Mouse (Mus musculus) heart, postnatal 0 days (tissue): Measurements from ENCODE around the gene Vmn2r96. TPM values are rescaled to one million over a fixed set of nuclear protein-coding genes. Genes with fewer than 3 reads are reported as not detected.
"Not testable (repeated sequence)": the region's sequence is repeated elsewhere in the genome, so short reads cannot be mapped to it uniquely, and the experiment has no call there.

ENCODE experiments used
- ATAC-seq: fragments of 200-750 bp; cut with Nextera tagmentation; 2 replicates; pipeline ENCODE4 v1.8.0; 2017; ENCODE audit warnings: low read depth, moderate number of reproducible peaks, moderate library complexity; ENCODE audit not compliant: insufficient read depth
- DNase-seq: peaks from one replicate; pipeline ENCODE4 v3.0.0-alpha.2; 2016; ENCODE audit warnings: low spot score
- H3K27ac ChIP-seq: fragments of 300-500 bp; sonication (generic); 2 replicates; pipeline ENCODE4 v1.5.1; 2014; ENCODE audit warnings: low read depth, mild to moderate bottlenecking
- H3K27me3 ChIP-seq: fragments of 300-500 bp; sonication (generic); 2 replicates; pipeline ENCODE4 v1.6.1; 2014; ENCODE audit warnings: low read length, mixed read lengths; ENCODE audit not compliant: control insufficient read depth, insufficient read depth
- H3K36me3 ChIP-seq: fragments of 300-500 bp; sonication (generic); replicated peaks from 2 replicates; pipeline ENCODE4 v1.6.1; 2014; ENCODE audit warnings: low read length, mixed read lengths; ENCODE audit not compliant: control insufficient read depth, insufficient read depth
- H3K4me1 ChIP-seq: fragments of 300-500 bp; sonication (generic); 2 replicates; pipeline ENCODE4 v1.6.1; 2014; ENCODE audit warnings: antibody characterized with exemption; ENCODE audit not compliant: control insufficient read depth, insufficient read depth
- H3K4me2 ChIP-seq: fragments of 300-500 bp; sonication (generic); 2 replicates; pipeline ENCODE4 v1.6.1; 2014; ENCODE audit warnings: low read depth, mild to moderate bottlenecking, low read length, moderate library complexity
- H3K4me3 ChIP-seq: fragments of 300-500 bp; sonication (generic); 2 replicates; pipeline ENCODE4 v1.5.1; 2014; ENCODE audit warnings: low read depth, low read length
- H3K9ac ChIP-seq: fragments of 300-500 bp; sonication (generic); replicated peaks from 2 replicates; pipeline ENCODE4 v1.6.1; 2014; ENCODE audit warnings: low read depth, low read length, mixed read lengths
- H3K9me3 ChIP-seq: fragments of 300-500 bp; sonication (generic); replicated peaks from 2 replicates; pipeline ENCODE4 v1.6.1; 2016; ENCODE audit warnings: low read length; ENCODE audit not compliant: control insufficient read depth
- CTCF ChIP-seq: IDR thresholded peaks from 2 replicates; pipeline ENCODE4 v1.5.1; 2016; ENCODE audit warnings: antibody characterized with exemption, control low read depth, low read depth
- EP300 ChIP-seq: IDR thresholded peaks from 2 replicates; pipeline ENCODE4 v1.6.1; 2016; ENCODE audit warnings: antibody characterized with exemption, low read depth
- WGBS: fragments of 180-500 bp; shearing (Covaris S2); extraction: QIAGEN DNeasy Blood & Tissue Kit; methylation state at CpG from one replicate; pipeline ENCODE4 v1.1.7; 2014; 5-methylcytosine and 5-hydroxymethylcytosine counted together
- polyA plus RNA-seq: library from polyadenylated mRNA; unstranded; fragments of >200 nt; fragmentation: Nextera tagmentation; extraction: Ambion mirVana; gene quantifications from 2 replicates; pipeline ENCODE4 v1.2.1, GENCODE M21; 2015
- total RNA-seq: library from RNA; depleted of rRNA; stranded (reverse); fragments of >200 nt; gene quantifications from 2 replicates; pipeline ENCODE4 v1.2.3, GENCODE M21; 2014; ENCODE audit warnings: low replicate concordance; rRNA removed

Vmn2r96 gene
- total RNA-seq (not detected in 2 replicates), polyA plus RNA-seq (not detected in 2 replicates)

DNA sequence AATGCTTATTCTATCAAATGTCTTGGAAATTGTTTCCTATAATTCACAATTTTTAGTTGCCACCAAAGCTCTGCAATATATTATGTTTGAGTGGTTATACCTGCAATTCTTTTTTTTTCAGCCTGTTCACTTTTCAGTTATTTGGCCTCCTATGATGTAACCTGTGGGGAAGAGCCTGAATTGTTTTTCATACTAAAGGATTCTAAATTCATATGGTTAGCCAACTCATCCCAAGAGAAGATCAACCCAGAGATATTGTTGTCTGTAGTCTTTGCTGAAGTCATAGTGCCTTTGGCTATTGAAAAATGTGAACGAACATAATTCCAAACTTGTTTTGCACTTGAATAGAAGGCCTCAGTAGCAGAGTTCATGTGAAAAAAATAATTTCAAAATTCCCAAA, at the start of gene Vmn2r96:
TSS of gene Vmn2r96 (plus strand) at position 301 of the 400 bp plus-strand sequence.
- not testable (repeated sequence) for H3K27ac ChIP-seq, DNase-seq, H3K4me3 ChIP-seq, H3K4me2 ChIP-seq, H3K36me3 ChIP-seq, H3K27me3 ChIP-seq, H3K9ac ChIP-seq, ATAC-seq, H3K9me3 ChIP-seq, H3K4me1 ChIP-seq
- WGBS, result 67% methylated on average over 1 of the region's 1 CpGs

DNA sequence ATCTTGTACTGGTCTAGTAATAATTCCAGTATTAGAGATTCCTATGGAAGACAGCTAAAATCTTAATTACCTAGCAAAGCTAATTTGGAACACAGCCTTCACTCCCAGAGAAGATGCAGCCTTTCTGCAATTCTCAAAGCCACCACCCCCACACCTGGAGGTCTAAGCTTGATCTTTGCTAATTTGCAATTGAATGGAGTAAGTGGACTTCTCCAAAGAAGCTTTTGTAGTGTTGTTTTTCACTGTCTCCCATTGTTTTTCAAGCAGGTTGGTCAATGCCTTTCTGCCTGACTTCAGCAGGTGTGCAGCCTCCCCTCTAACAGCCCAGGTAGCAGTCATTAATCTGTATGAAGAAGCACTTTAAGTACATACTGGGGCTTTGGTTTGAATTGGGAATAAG, 49.6 kb upstream of the Vmn2r96 start:
- no peaks in the 10 kb centered on the region for H3K4me1 ChIP-seq
- no peaks in the 10 kb centered on the region for H3K27me3 ChIP-seq
- no peaks in the 10 kb centered on the region for H3K36me3 ChIP-seq
- H3K4me3 ChIP-seq, result no peak overlapping the region
- no peak overlapping the region for H3K4me2 ChIP-seq
- H3K27ac ChIP-seq, result no peak overlapping the region
- ATAC-seq (no peak), DNase-seq (no peak)
- TF ChIP-seq CTCF (no peak), EP300 (no peak)
- peaks cover 19% of the 10 kb centered on the region for H3K9me3 ChIP-seq
- no peak overlapping the region for H3K9ac ChIP-seq

DNA sequence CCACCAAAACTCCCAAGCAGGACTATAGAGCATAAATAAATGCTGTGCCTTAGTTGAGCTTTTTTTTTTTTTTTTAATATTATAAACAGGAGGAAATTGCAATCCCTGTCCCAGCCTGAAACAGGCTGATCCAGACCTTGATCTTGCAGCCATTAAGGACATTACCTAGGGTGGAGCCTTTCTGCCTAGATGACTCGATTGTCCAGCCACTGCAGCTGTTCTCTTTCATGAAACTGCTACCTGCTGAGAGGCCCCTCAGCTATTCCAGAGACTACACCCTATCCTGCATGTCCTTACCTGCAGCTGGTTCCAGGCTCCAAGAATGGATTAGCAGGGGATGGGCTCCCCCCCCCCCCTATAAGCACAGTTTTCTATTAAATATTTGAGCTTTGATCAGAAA, 49.0 kb upstream of the Vmn2r96 start:
- Histone ChIP-seq H3K36me3 (no peaks in the 10 kb centered on the region), H3K27ac (no peak overlapping the region), H3K4me2 (no peak overlapping the region), H3K9me3 (peaks cover 15% of the 10 kb centered on the region), H3K27me3 (no peaks in the 10 kb centered on the region), H3K4me1 (no peaks in the 10 kb centered on the region), H3K4me3 (no peak overlapping the region), H3K9ac (no peak overlapping the region)
- TF ChIP-seq EP300 (no peak), CTCF (no peak)
- 74% methylated on average over 1 of the region's 1 CpGs for WGBS
- ATAC-seq, result no peak
- DNase-seq, result no peak

DNA sequence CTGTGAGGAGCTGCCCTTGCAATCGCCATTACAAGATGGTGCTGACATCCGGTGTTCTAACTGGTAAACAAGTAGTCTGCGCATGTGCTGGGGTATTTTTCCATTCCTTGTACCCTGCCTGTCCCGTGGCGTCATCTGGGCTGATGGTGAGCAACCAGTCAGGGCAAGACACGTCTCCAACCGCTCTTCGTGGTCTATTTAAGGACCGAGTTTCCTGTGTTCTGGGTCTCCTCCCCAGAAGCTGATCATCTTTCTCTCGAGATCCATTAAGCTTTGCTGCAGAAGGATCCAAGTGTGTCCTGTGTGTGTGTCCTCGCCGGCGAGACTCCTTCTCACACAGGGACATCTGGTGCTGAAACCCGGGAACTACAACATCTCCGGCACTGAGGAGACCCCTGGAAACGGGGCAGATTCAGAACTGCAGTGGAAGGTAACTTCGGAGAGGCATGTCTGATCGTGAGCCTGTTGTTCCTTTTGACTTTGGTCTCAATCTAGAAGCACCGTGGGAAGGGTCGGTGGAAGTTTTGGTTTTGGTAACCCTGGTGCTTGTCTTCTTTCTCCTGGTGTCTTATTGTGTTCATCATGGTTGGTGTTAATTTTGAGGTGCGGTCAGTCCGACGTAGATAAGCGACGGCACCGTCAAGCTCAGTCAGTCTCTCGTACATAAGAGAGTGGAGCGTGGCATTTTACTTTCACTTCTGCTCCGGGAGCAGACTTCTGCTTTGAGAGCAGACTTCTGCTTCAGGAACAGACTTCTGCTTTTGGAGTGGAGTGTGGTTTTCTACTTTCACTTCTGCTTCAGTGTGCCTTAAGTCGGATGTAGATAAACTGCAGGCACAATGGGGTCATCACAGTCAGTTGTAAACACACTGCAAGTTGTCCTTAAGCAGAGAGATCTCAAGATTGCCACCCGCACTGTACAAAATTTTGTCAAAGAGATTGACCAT, 14.5 kb upstream of the Vmn2r96 start:
- H3K4me3 ChIP-seq, H3K4me2 ChIP-seq, H3K36me3 ChIP-seq, H3K4me1 ChIP-seq, DNase-seq, H3K27ac ChIP-seq, ATAC-seq, H3K9me3 ChIP-seq, H3K27me3 ChIP-seq, H3K9ac ChIP-seq: not testable (repeated sequence)
- 79% methylated on average over 31 of the region's 31 CpGs for WGBS

DNA sequence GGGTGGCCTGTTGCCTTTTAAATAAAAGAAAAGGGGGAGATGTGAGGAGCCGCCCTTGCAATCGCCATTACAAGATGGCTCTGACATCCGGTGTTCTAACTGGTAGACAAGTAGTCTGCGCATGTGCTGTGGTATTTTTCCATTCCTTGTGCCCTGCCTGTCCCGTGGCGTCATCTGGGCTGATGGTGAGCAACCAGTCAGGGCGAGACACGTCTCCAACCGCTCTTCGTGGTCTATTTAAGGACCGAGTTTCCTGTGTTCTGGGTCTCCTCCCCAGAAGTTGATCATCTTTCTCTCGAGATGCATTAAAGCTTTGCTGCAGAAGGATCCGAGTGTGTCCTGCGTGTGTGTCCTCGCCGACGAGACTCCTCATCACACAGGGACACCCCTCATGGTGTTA, 6.8 kb upstream of the Vmn2r96 start:
- WGBS, result 83% methylated on average over 17 of the region's 17 CpGs
- not testable (repeated sequence) for DNase-seq

DNA sequence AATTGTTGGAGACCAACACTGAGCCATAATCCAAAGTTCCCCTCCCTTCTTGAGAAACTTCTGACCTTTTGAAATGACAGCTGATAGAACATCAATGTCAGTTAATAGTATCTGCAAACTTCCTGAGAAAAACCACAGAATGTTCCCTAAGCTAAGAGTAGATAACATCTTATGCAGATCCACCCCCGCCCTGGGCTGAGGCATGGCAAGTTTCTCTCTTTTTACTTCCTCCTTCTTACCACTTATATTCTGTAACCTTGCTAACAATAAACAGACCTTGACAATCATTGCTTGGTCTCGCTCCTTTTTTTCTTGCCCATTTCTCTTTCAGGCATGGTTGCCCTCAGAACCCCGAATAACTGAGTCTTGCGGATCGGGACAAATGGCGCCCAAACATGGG, 42.2 kb downstream of the Vmn2r96 start:
- ATAC-seq, H3K27me3 ChIP-seq, H3K4me3 ChIP-seq, H3K4me1 ChIP-seq, H3K27ac ChIP-seq, H3K4me2 ChIP-seq, H3K36me3 ChIP-seq, H3K9ac ChIP-seq, DNase-seq: not testable (repeated sequence)
- H3K9me3 ChIP-seq, result peaks cover 28% of the 10 kb centered on the region
- 68% methylated on average over 6 of the region's 6 CpGs for WGBS

More for the DNA sequence above, 6.8 kb upstream of the Vmn2r96 start:
- not testable (repeated sequence) for H3K4me3 ChIP-seq, H3K4me1 ChIP-seq, H3K4me2 ChIP-seq, H3K27ac ChIP-seq, H3K9ac ChIP-seq, H3K9me3 ChIP-seq, H3K36me3 ChIP-seq, H3K27me3 ChIP-seq, ATAC-seq
